Mouse (Mus musculus) liver, embryonic 14.5 days (tissue): ENCODE measurements at regions not wholly inside any gene's neighbourhood (a gene's known extent, or its start where the extent isn't known, plus 50 kb on each side); places are given as distances from the start of the nearest gene placed in this dataset.

Source experiments
- ATAC-seq: fragments of 200-750 bp; cut with Nextera tagmentation; 2 replicates; pipeline ENCODE4 v1.8.0; 2017; ENCODE audit warnings: moderate number of reproducible peaks, mild to moderate bottlenecking, moderate library complexity; ENCODE audit not compliant: insufficient read depth
- DNase-seq, 3 experiments: peaks; one replicate each; pipeline ENCODE4 v3.0.0-alpha.2; 2012 to 2013; ENCODE audit warnings: low read depth in 3 of 3, low spot score in 3 of 3
- H3K27ac ChIP-seq: fragments of 300-500 bp; sonication (generic); 2 replicates; pipeline ENCODE4 v1.5.1; 2014; ENCODE audit warnings: moderate library complexity, mild to moderate bottlenecking, control low read depth, inconsistent platforms
- H3K27me3 ChIP-seq: fragments of 300-500 bp; sonication (generic); 2 replicates; pipeline ENCODE4 v1.6.1; 2014; ENCODE audit warnings: mild to moderate bottlenecking, low read length, moderate library complexity; ENCODE audit not compliant: control insufficient read depth, insufficient read depth
- H3K36me3 ChIP-seq: fragments of 300-500 bp; sonication (generic); replicated peaks from 2 replicates; pipeline ENCODE4 v1.6.1; 2014; ENCODE audit warnings: low read depth; ENCODE audit not compliant: control insufficient read depth, insufficient read depth
- H3K4me1 ChIP-seq, 2 experiments: fragments of 200-500 bp in 1 of 2; fragments of 300-500 bp in 1 of 2; sonication (generic) in 1 of 2; replicated peaks; 2 replicates each; pipeline ENCODE4 v1.6.1; 2012 to 2014; ENCODE audit warnings: antibody characterized with exemption in 1 of 2, inconsistent platforms in 1 of 2, low read length in 1 of 2; ENCODE audit not compliant: control insufficient read depth in 2 of 2, insufficient read depth in 2 of 2
- H3K4me2 ChIP-seq: fragments of 300-500 bp; sonication (generic); 2 replicates; pipeline ENCODE4 v1.6.1; 2014; ENCODE audit warnings: low read depth, mild to moderate bottlenecking, control low read depth, moderate library complexity
- H3K4me3 ChIP-seq, 2 experiments: fragments of 200-500 bp in 1 of 2; fragments of 300-500 bp in 1 of 2; sonication (generic) in 1 of 2; 2 replicates each; pipeline ENCODE4 v1.5.1; 2012 to 2014; ENCODE audit warnings: low read depth in 2 of 2, low read length in 2 of 2, mild to moderate bottlenecking in 2 of 2, control low read depth in 1 of 2, inconsistent platforms in 1 of 2, moderate library complexity in 1 of 2; ENCODE audit not compliant: insufficient read depth in 1 of 2
- H3K9ac ChIP-seq: fragments of 300-500 bp; sonication (generic); replicated peaks from 2 replicates; pipeline ENCODE4 v1.6.1; 2014; ENCODE audit warnings: mild to moderate bottlenecking, control low read depth, moderate library complexity
- H3K9me3 ChIP-seq: fragments of 300-500 bp; sonication (generic); 2 replicates; pipeline ENCODE4 v1.6.1; 2016; ENCODE audit warnings: low read length, mixed read lengths; ENCODE audit not compliant: control insufficient read depth
- CTCF ChIP-seq: IDR thresholded peaks from 2 replicates; pipeline ENCODE4 v1.5.1; 2016; ENCODE audit warnings: antibody characterized with exemption, low read depth, control low read depth
- EP300 ChIP-seq: IDR thresholded peaks from 2 replicates; pipeline ENCODE4 v1.6.1; 2016; ENCODE audit warnings: antibody characterized with exemption, low read depth
- WGBS: fragments of 180-500 bp; shearing (Covaris S2); extraction: QIAGEN DNeasy Blood & Tissue Kit; methylation state at CpG from one replicate; pipeline ENCODE4 v1.1.7; 2014; ENCODE audit not compliant: insufficient replicate concordance; 5-methylcytosine and 5-hydroxymethylcytosine counted together

- H3K27me3 ChIP-seq, result no peaks in the 10 kb centered on the region
- H3K4me1 ChIP-seq, result peaks cover 0 to 2% of the 10 kb centered on the region in 2 experiments; a peak in 1 of 4 replicates
- 59% methylated on average over 1 of the region's 1 CpGs for WGBS
- TF ChIP-seq EP300 (no peak), CTCF (no peak)
- ATAC-seq, result no peak
- no peak overlapping the region for H3K9ac ChIP-seq
- no peak for DNase-seq
- H3K4me2 ChIP-seq, result no peak overlapping the region
- no peaks in the 10 kb centered on the region for H3K9me3 ChIP-seq
- H3K36me3 ChIP-seq, result no peaks in the 10 kb centered on the region
- no peak overlapping the region for H3K4me3 ChIP-seq
- no peak overlapping the region for H3K27ac ChIP-seq
Observed at GRCm38 (mm10) chr13:107714001-107714400, 330.2 kb upstream of the Smim15 start.

GRCm38 (mm10) chr13:107711341-107711994 is 332.8 kb upstream of the Smim15 start:
- no peak overlapping the region for H3K27ac ChIP-seq
- ATAC-seq (no peak), DNase-seq (no peak)
- TF ChIP-seq CTCF (no peak), EP300 (no peak)
- no peak overlapping the region for H3K4me2 ChIP-seq
- no peaks in the 10 kb centered on the region for H3K36me3 ChIP-seq
- H3K27me3 ChIP-seq, result no peaks in the 10 kb centered on the region
- H3K4me3 ChIP-seq, result no peak overlapping the region
- peaks cover 0 to 2% of the 10 kb centered on the region in 2 experiments; a peak in 1 of 4 replicates for H3K4me1 ChIP-seq
- no peak overlapping the region for H3K9ac ChIP-seq
- 56% methylated on average over 4 of the region's 4 CpGs for WGBS
- H3K9me3 ChIP-seq, result no peaks in the 10 kb centered on the region

GRCm38 (mm10) chr13:107710368-107710767 is 333.9 kb upstream of the Smim15 start:
- Histone ChIP-seq H3K9ac (no peak overlapping the region), H3K27ac (no peak overlapping the region), H3K9me3 (no peaks in the 10 kb centered on the region), H3K4me1 (peaks cover 0 to 2% of the 10 kb centered on the region in 2 experiments; a peak in 1 of 4 replicates), H3K4me3 (no peak overlapping the region), H3K4me2 (no peak overlapping the region), H3K27me3 (no peaks in the 10 kb centered on the region), H3K36me3 (no peaks in the 10 kb centered on the region)
- WGBS, result 43% methylated on average over 4 of the region's 4 CpGs
- no peak for ATAC-seq
- TF ChIP-seq EP300, result no peak
- TF ChIP-seq CTCF, result no peak
- DNase-seq, result no peak

GRCm38 (mm10) chr13:107709828-107710227 is 334.4 kb upstream of the Smim15 start:
- peaks cover 0 to 2% of the 10 kb centered on the region in 2 experiments; a peak in 1 of 4 replicates for H3K4me1 ChIP-seq
- ATAC-seq, result no peak
- no peak overlapping the region for H3K4me3 ChIP-seq

GRCm38 (mm10) chr13:107703736-107704135 is 340.5 kb upstream of the Smim15 start:
- TF ChIP-seq EP300, result no peak
- no peak for TF ChIP-seq CTCF
- DNase-seq (no peak), ATAC-seq (no peak)
- H3K9me3 ChIP-seq, result no peaks in the 10 kb centered on the region
- no peaks in the 10 kb centered on the region; a peak in 1 of 4 replicates for H3K4me1 ChIP-seq
- H3K9ac ChIP-seq, result no peak overlapping the region
- 41% methylated on average over 7 of the region's 7 CpGs for WGBS
- H3K4me3 ChIP-seq, result no peak overlapping the region
- H3K27ac ChIP-seq, result no peak overlapping the region
- H3K4me2 ChIP-seq, result no peak overlapping the region
- no peaks in the 10 kb centered on the region for H3K36me3 ChIP-seq
- H3K27me3 ChIP-seq, result no peaks in the 10 kb centered on the region

More at GRCm38 (mm10) chr13:107709828-107710227, 334.4 kb upstream of the Smim15 start:
- 33% methylated on average over 2 of the region's 2 CpGs for WGBS
- TF ChIP-seq EP300, result no peak
- no peak for TF ChIP-seq CTCF
- Histone ChIP-seq H3K4me2 (no peak overlapping the region), H3K36me3 (no peaks in the 10 kb centered on the region), H3K27me3 (no peaks in the 10 kb centered on the region), H3K9ac (no peak overlapping the region), H3K27ac (no peak overlapping the region), H3K9me3 (no peaks in the 10 kb centered on the region)
- DNase-seq, result no peak
